Mouse (Mus musculus) testis, postnatal 14 days (tissue): Measurements from ENCODE around the gene Syt9.
"Not testable (repeated sequence)": the region's sequence is repeated elsewhere in the genome, so short reads cannot be mapped to it uniquely, and the experiment has no call there.

ENCODE experiments used
- DNase-seq: peaks from one replicate; pipeline ENCODE4 v3.0.0; 2021; ENCODE audit warnings: low spot score

The Syt9 gene

GRCm38 (mm10) chr7:107461699-107462440 lies 91.3 kb downstream of the Syt9 start:
- DNase-seq, result no peak

GRCm38 (mm10) chr7:107462962-107463361 lies 92.4 kb downstream of the Syt9 start:
- DNase-seq, result no peak

- DNase-seq, result no peak
Measured at GRCm38 (mm10) chr7:107465081-107465480, 94.6 kb downstream of the Syt9 start.

- no peak for DNase-seq
Measured at GRCm38 (mm10) chr7:107478979-107479965, 108.7 kb downstream of the Syt9 start.

GRCm38 (mm10) chr7:107485709-107486108 lies 115.2 kb downstream of the Syt9 start:
- not testable (repeated sequence) for DNase-seq

GRCm38 (mm10) chr7:107495428-107495827 lies 124.9 kb downstream of the Syt9 start:
- DNase-seq, result no peak

GRCm38 (mm10) chr7:107496923-107497322 lies 126.4 kb downstream of the Syt9 start:
- no peak for DNase-seq

- DNase-seq, result no peak
Measured at GRCm38 (mm10) chr7:107500641-107501040, 130.1 kb downstream of the Syt9 start.

- peak; percentile 31 for DNase-seq
Measured at GRCm38 (mm10) chr7:107504761-107505712, 134.5 kb downstream of the Syt9 start.

- DNase-seq, result no peak
Measured at GRCm38 (mm10) chr7:107507920-107508319, 137.4 kb downstream of the Syt9 start.

- no peak for DNase-seq
Measured at GRCm38 (mm10) chr7:107509740-107510139, 139.2 kb downstream of the Syt9 start.

- no peak for DNase-seq
Measured at GRCm38 (mm10) chr7:107516704-107517410, 146.3 kb downstream of the Syt9 start.

GRCm38 (mm10) chr7:107519256-107520025 lies 148.9 kb downstream of the Syt9 start:
- no peak for DNase-seq

GRCm38 (mm10) chr7:107521411-107521810 lies 150.9 kb downstream of the Syt9 start:
- DNase-seq, result no peak

GRCm38 (mm10) chr7:107526299-107526698 lies 155.8 kb downstream of the Syt9 start:
- no peak for DNase-seq

- no peak for DNase-seq
Measured at GRCm38 (mm10) chr7:107528169-107528772, 157.7 kb downstream of the Syt9 start.

- no peak for DNase-seq
Measured at GRCm38 (mm10) chr7:107529364-107529763, 158.8 kb downstream of the Syt9 start.

- no peak for DNase-seq
Measured at GRCm38 (mm10) chr7:107535311-107535710, 164.8 kb downstream of the Syt9 start.

- no peak for DNase-seq
Measured at GRCm38 (mm10) chr7:107536516-107536915, 166.0 kb downstream of the Syt9 start.

- DNase-seq, result no peak
Measured at GRCm38 (mm10) chr7:107540034-107540433, 169.5 kb downstream of the Syt9 start.
